Mouse (Mus musculus): ENCODE results near the gene Ranbp2. TPM values are rescaled to one million over a fixed set of nuclear protein-coding genes. Genes with fewer than 3 reads are reported as not detected.
"Not testable (repeated sequence)": the region's sequence is repeated elsewhere in the genome, so short reads cannot be mapped to it uniquely, and the experiment has no call there.

Ranbp2 gene
- polyA plus RNA-seq, 1 experiment from 2014 or later, result 22.8 TPM

DNA sequence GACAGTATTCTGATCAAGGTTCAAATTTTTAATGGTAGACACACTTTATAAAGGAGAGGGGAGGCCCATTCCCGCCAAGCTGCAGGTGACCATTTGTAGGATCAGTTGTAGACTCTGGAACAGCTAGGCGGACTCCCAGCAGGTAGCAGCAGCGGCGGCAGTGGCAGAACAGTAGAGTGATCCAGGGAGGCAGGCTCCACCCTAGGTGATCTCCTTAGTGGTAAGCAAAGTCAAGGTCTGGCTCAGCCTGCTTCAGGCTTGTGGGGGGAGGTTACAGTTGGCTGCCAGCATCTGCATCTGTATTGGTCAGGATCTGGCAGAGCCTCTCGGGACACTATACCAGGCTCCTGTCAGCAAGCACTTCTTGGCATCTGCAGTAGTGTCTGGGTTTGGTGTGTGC lies 89.6 kb downstream of the Ranbp2 start:
- not testable (repeated sequence) for H3K4me2 ChIP-seq (ENCODE audit: low read length); ATAC-seq; H3K9me3 ChIP-seq (ENCODE audit: control insufficient read depth, low read length); H3K4me1 ChIP-seq (replicated peaks; ENCODE audit: control insufficient read depth, insufficient read depth, low read length); H3K9ac ChIP-seq (replicated peaks; ENCODE audit: low read depth, low read length); H3K36me3 ChIP-seq (ENCODE audit: control insufficient read depth, insufficient read depth); H3K4me3 ChIP-seq (replicated peaks; ENCODE audit: low read length); H3K27ac ChIP-seq (ENCODE audit: low read length); H3K27me3 ChIP-seq (replicated peaks; ENCODE audit: control insufficient read depth, insufficient read depth, low read length)
- 87% methylated on average over 5 of the region's 5 CpGs for WGBS

DNA sequence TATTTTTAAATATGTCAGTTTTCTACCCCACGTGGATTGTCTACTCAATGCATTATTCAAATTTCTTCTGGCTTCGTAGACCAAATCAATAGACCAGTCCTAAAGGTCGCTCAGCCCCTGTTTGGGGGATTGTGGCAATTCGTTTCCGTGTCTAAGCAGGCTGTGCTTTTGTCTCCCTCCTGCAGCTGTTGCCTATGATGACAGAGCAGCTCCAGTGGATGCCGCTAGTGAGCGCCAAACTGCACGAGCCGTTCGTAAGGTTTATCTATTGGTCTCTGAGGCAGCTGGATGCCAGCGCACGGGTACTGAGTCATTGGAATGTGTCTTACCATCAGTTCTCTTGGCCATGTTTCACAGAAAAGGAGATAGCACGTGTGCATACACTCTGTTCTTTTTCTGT lies 93.9 kb downstream of the Ranbp2 start:
- no peak for ATAC-seq
- Histone ChIP-seq H3K27ac (ENCODE audit: low read length) (no peak overlapping the region), H3K27me3 (replicated peaks; ENCODE audit: control insufficient read depth, insufficient read depth, low read length) (no peaks in the 10 kb centered on the region), H3K4me3 (replicated peaks; ENCODE audit: low read length) (no peak overlapping the region), H3K4me1 (replicated peaks; ENCODE audit: control insufficient read depth, insufficient read depth, low read length) (no peaks in the 10 kb centered on the region), H3K4me2 (ENCODE audit: low read length) (no peak overlapping the region), H3K9ac (replicated peaks; ENCODE audit: low read depth, low read length) (no peak overlapping the region), H3K36me3 (ENCODE audit: control insufficient read depth, insufficient read depth) (peaks cover 5% of the 10 kb centered on the region; the same call in 1 of the 2 replicates), H3K9me3 (ENCODE audit: control insufficient read depth, low read length) (no peaks in the 10 kb centered on the region)
- 48% methylated on average over 13 of the region's 13 CpGs for WGBS

Other genes starting within 250 kb of the Ranbp2 start
- gene AW822073, start 222.0 kb upstream of the Ranbp2 start, polyA plus RNA-seq (2015; fragmentation: Nextera tagmentation; extraction: Ambion mirVana), result not detected in 2 replicates
- gene Duxf3, start 214.2 kb upstream of the Ranbp2 start, polyA plus RNA-seq (2015; fragmentation: Nextera tagmentation; extraction: Ambion mirVana), result not detected in 2 replicates
- gene Gm4981, start 210.2 kb upstream of the Ranbp2 start, polyA plus RNA-seq (2015; fragmentation: Nextera tagmentation; extraction: Ambion mirVana), result not detected in 2 replicates
- 71.7 and 89.2 TPM in 2 replicates for gene Gcc2, start 191.4 kb upstream of the Ranbp2 start, polyA plus RNA-seq (2015; fragmentation: Nextera tagmentation; extraction: Ambion mirVana)
- 64.2 and 73.6 TPM in 2 replicates for gene Lims1, start 123.5 kb upstream of the Ranbp2 start, polyA plus RNA-seq (2015; fragmentation: Nextera tagmentation; extraction: Ambion mirVana)
- gene Ccdc138, start 51.0 kb downstream of the Ranbp2 start, polyA plus RNA-seq (2015; fragmentation: Nextera tagmentation; extraction: Ambion mirVana), result 11.4 and 11.5 TPM in 2 replicates
- 0.84 and 0.87 TPM in 2 replicates for gene Edar, start 228.7 kb downstream of the Ranbp2 start, polyA plus RNA-seq (2015; fragmentation: Nextera tagmentation; extraction: Ambion mirVana)